Mouse (Mus musculus) embryonic facial prominence, embryonic 13.5 days (tissue): ENCODE results near the gene Btbd7. TPM values are rescaled to one million over a fixed set of nuclear protein-coding genes. Genes with fewer than 3 reads are reported as not detected.

Experiments used
- ATAC-seq: fragments of 200-750 bp; cut with Nextera tagmentation; 2 replicates; pipeline ENCODE4 v1.8.0; 2017; ENCODE audit warnings: low read depth; ENCODE audit not compliant: insufficient number of reproducible peaks, insufficient read depth, low FRiP score, low TSS enrichment
- H3K27ac ChIP-seq: fragments of 300-500 bp; sonication (generic); 2 replicates; pipeline ENCODE4 v1.5.1; 2015; ENCODE audit warnings: moderate library complexity, mild to moderate bottlenecking, inconsistent platforms
- H3K27me3 ChIP-seq: fragments of 300-500 bp; sonication (generic); 2 replicates; pipeline ENCODE4 v1.6.1; 2015; ENCODE audit warnings: mild to moderate bottlenecking, inconsistent platforms
- H3K36me3 ChIP-seq: fragments of 300-500 bp; sonication (generic); 2 replicates; pipeline ENCODE4 v1.6.1; 2015; ENCODE audit warnings: mild to moderate bottlenecking, inconsistent platforms
- H3K4me1 ChIP-seq: fragments of 300-500 bp; sonication (generic); 2 replicates; pipeline ENCODE4 v1.6.1; 2015; ENCODE audit warnings: inconsistent platforms
- H3K4me2 ChIP-seq: fragments of 300-500 bp; sonication (generic); 2 replicates; pipeline ENCODE4 v1.6.1; 2015; ENCODE audit warnings: moderate library complexity, mild to moderate bottlenecking, inconsistent platforms
- H3K4me3 ChIP-seq: fragments of 300-500 bp; sonication (generic); 2 replicates; pipeline ENCODE4 v1.5.1; 2015; ENCODE audit warnings: mild to moderate bottlenecking, inconsistent platforms
- H3K9ac ChIP-seq: fragments of 300-500 bp; sonication (generic); 2 replicates; pipeline ENCODE4 v1.6.1; 2015; ENCODE audit warnings: mild to moderate bottlenecking, inconsistent platforms
- H3K9me3 ChIP-seq: fragments of 300-500 bp; sonication (generic); 2 replicates; pipeline ENCODE4 v1.6.1; 2016; ENCODE audit warnings: inconsistent platforms
- WGBS: fragments of 180-500 bp; shearing (Covaris S2); methylation state at CpG from one replicate; pipeline ENCODE4 v1.1.7; 2015; ENCODE audit warnings: mixed read lengths; 5-methylcytosine and 5-hydroxymethylcytosine counted together
- polyA plus RNA-seq: library from polyadenylated mRNA; unstranded; fragments of >200 nt; fragmentation: Nextera tagmentation; extraction: Ambion mirVana; gene quantifications from 2 replicates; pipeline ENCODE4 v1.2.1, GENCODE M21; 2015

The Btbd7 gene
- polyA plus RNA-seq, 1 experiment from 2014 or later, result 26.3 TPM

- Histone ChIP-seq H3K36me3 (peaks cover 16% of the 10 kb centered on the region), H3K9me3 (no peaks in the 10 kb centered on the region), H3K9ac (no peak overlapping the region), H3K4me3 (no peak overlapping the region), H3K27ac (no peak overlapping the region), H3K4me1 (peaks cover 11% of the 10 kb centered on the region), H3K4me2 (no peak overlapping the region), H3K27me3 (no peaks in the 10 kb centered on the region)
- 87% methylated on average over 3 of the region's 3 CpGs for WGBS
- no peak for ATAC-seq
These were observed 130.0 kb downstream of the Btbd7 start for GRCm38 (mm10) chr12:102748256-102748655.

- Histone ChIP-seq H3K4me2 (peak overlapping the region; percentile 85), H3K9ac (peak overlapping the region; percentile 85; the same call in 1 of the 2 replicates), H3K4me3 (no peak overlapping the region), H3K27me3 (no peaks in the 10 kb centered on the region), H3K4me1 (peaks cover 18% of the 10 kb centered on the region), H3K36me3 (peaks cover 20% of the 10 kb centered on the region), H3K27ac (no peak overlapping the region), H3K9me3 (no peaks in the 10 kb centered on the region)
- WGBS, result 49% methylated on average over 6 of the region's 6 CpGs
- ATAC-seq, result no peak
These were observed 133.4 kb downstream of the Btbd7 start for GRCm38 (mm10) chr12:102744839-102745238.

- Histone ChIP-seq H3K4me2 (peak within 1 kb of the TSS; percentile 85), H3K36me3 (peaks cover 15% of the 10 kb centered on the region), H3K4me3 (peak within 1 kb of the TSS; percentile 78), H3K27me3 (no peaks in the 10 kb centered on the region), H3K9me3 (no peaks in the 10 kb centered on the region), H3K9ac (peak within 1 kb of the TSS; percentile 85), H3K4me1 (peaks cover 18% of the 10 kb centered on the region), H3K27ac (peak within 1 kb of the TSS; percentile 93)
- ATAC-seq, result peak; percentile 92
- WGBS, result under 1% methylated on average over 63 of the region's 63 CpGs
These were observed 134.4 kb downstream of the Btbd7 start, which contains the start of the genes Moap1 and Tmem251 for GRCm38 (mm10) chr12:102743589-102744574. Moap1 (minus strand) TSS chr12:102743661. Tmem251 (plus strand) TSS chr12:102743762.

GRCm38 (mm10) chr12:102743036-102743588 is 135.2 kb downstream of the Btbd7 start:
- Histone ChIP-seq H3K27me3 (no peaks in the 10 kb centered on the region), H3K4me3 (peak overlapping the region; percentile 78), H3K27ac (peak overlapping the region; percentile 93), H3K4me1 (peaks cover 18% of the 10 kb centered on the region), H3K4me2 (peak overlapping the region; percentile 85), H3K9me3 (no peaks in the 10 kb centered on the region), H3K9ac (peak overlapping the region; percentile 85), H3K36me3 (peaks cover 10% of the 10 kb centered on the region)
- WGBS, result under 1% methylated on average over 33 of the region's 33 CpGs
- ATAC-seq, result 0 out of 2 replicates have a peak, but pooled peaks have one; percentile 28

- H3K36me3 ChIP-seq, result peaks cover 7% of the 10 kb centered on the region; the same call in 1 of the 2 replicates
- H3K4me3 ChIP-seq, result no peak overlapping the region
- peak overlapping the region; percentile 85; the same call in 1 of the 2 replicates for H3K4me2 ChIP-seq
- H3K9me3 ChIP-seq, result no peaks in the 10 kb centered on the region
- H3K9ac ChIP-seq, result peak overlapping the region; percentile 85; the same call in 1 of the 2 replicates
- no peaks in the 10 kb centered on the region for H3K27me3 ChIP-seq
- no peak overlapping the region for H3K27ac ChIP-seq
- WGBS, result 86% methylated on average over 7 of the region's 7 CpGs
- ATAC-seq, result no peak
- H3K4me1 ChIP-seq, result peaks cover 18% of the 10 kb centered on the region
These were observed 136.2 kb downstream of the Btbd7 start for GRCm38 (mm10) chr12:102742056-102742455.

GRCm38 (mm10) chr12:102740285-102740684 is 138.0 kb downstream of the Btbd7 start:
- Histone ChIP-seq H3K36me3 (0 out of 2 replicates have a peak, but pooled peaks cover 4% of the 10 kb centered on the region), H3K9ac (no peak overlapping the region), H3K27me3 (no peaks in the 10 kb centered on the region), H3K4me1 (peaks cover 18% of the 10 kb centered on the region), H3K9me3 (no peaks in the 10 kb centered on the region), H3K27ac (no peak overlapping the region), H3K4me3 (no peak overlapping the region), H3K4me2 (no peak overlapping the region)
- 65% methylated on average over 3 of the region's 3 CpGs for WGBS
- no peak for ATAC-seq

GRCm38 (mm10) chr12:102739096-102739495 is 139.2 kb downstream of the Btbd7 start:
- Histone ChIP-seq H3K27me3 (no peaks in the 10 kb centered on the region), H3K9me3 (no peaks in the 10 kb centered on the region), H3K4me1 (peaks cover 9% of the 10 kb centered on the region), H3K36me3 (0 out of 2 replicates have a peak, but pooled peaks cover 4% of the 10 kb centered on the region), H3K27ac (no peak overlapping the region), H3K4me2 (no peak overlapping the region), H3K4me3 (no peak overlapping the region), H3K9ac (no peak overlapping the region)
- 80% methylated on average over 5 of the region's 5 CpGs for WGBS
- no peak for ATAC-seq

GRCm38 (mm10) chr12:102733381-102733780 is 144.9 kb downstream of the Btbd7 start:
- Histone ChIP-seq H3K9ac (no peak overlapping the region), H3K4me3 (no peak overlapping the region), H3K27me3 (no peaks in the 10 kb centered on the region), H3K4me1 (peaks cover 19% of the 10 kb centered on the region), H3K4me2 (no peak overlapping the region), H3K9me3 (no peaks in the 10 kb centered on the region), H3K27ac (no peak overlapping the region), H3K36me3 (no peaks in the 10 kb centered on the region)
- no peak for ATAC-seq
- WGBS, result 13% methylated on average over 4 of the region's 5 CpGs

- H3K36me3 ChIP-seq, result no peaks in the 10 kb centered on the region
- no peaks in the 10 kb centered on the region for H3K9me3 ChIP-seq
- H3K9ac ChIP-seq, result no peak overlapping the region
- 41% methylated on average over 16 of the region's 16 CpGs for WGBS
- peak overlapping the region; percentile 76 for H3K27ac ChIP-seq
- peaks cover 20% of the 10 kb centered on the region for H3K4me1 ChIP-seq
- H3K4me3 ChIP-seq, result peak overlapping the region; percentile 18
- peak; percentile 29; the same call in 1 of the 2 replicates for ATAC-seq
- no peaks in the 10 kb centered on the region for H3K27me3 ChIP-seq
- peak overlapping the region; percentile 53 for H3K4me2 ChIP-seq
These were observed 147.3 kb downstream of the Btbd7 start for GRCm38 (mm10) chr12:102730798-102731619.
